Mouse (Mus musculus): ENCODE measurements around the gene Shpk.

GRCm38 (mm10) chr11:73267267-73267666 is 68.0 kb downstream of the Shpk start, which contains the start of gene Trpv3:
- no peak for TF ChIP-seq EP300 (IDR thresholded peaks at IDR 0.05; ENCODE audit: low read depth)
- TF ChIP-seq CTCF (IDR thresholded peaks at IDR 0.05; ENCODE audit: low read depth): no peak

Measured in liver, postnatal 0 days (tissue).